Mouse (Mus musculus): ENCODE results near the gene Gm7942.
"Not testable (repeated sequence)": the region's sequence is repeated elsewhere in the genome, so short reads cannot be mapped to it uniquely, and the experiment has no call there.

Gm7942 gene

DNA sequence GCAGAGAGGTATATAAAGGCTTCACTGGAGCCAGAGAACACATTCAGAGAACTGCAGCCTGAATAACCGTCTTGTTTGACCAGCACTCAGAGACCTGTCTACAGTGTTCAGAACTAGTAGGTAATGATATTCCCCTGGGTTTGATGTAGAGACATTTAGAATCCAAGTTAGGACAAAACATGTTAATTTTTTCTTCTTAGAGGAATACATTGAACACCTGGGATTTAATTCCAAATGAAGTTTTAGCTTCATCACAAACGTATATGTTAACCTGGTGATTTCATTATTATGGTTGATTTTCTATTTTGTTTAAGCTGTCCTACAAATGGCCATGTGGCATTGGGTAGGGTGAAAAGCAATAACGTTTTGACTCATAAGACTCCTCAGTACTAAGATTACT, at the start of gene Gm7942:
Gene Gm7942, plus strand, starts transcription at position 301 of the 400 bp plus-strand sequence.
- not testable (repeated sequence) for DNase-seq (ENCODE audit: low spot score)

All from ovary, postnatal 14 days (tissue).